Mouse (Mus musculus) ES-CJ7 (cell line): Measurements from ENCODE around the gene Pmf1.
"Not testable (repeated sequence)": the region's sequence is repeated elsewhere in the genome, so short reads cannot be mapped to it uniquely, and the experiment has no call there.

Experiments
- DNase-seq: peaks from one replicate; pipeline ENCODE4 v3.0.0; 2011; ENCODE audit warnings: low read depth, low spot score

Pmf1 gene

DNA sequence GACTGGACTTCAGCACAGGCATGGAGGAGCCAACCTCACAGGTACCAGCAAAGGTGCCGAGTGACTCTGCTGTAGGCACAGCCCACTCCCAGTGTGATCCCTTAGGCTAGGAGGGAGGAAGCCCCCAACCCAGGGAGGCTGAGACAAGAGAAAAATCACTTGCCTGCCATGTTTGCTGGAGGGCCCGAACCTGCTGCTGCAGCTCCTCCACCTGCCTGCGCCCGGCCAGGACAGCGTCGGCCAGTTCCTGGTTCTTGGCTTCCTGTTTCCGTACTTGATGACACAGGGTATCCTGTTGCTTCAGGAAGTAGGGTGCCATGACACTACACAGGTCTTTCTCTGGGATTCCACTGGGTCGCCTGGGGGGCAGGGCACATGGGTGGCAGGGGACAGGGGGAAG, 14.4 kb downstream of the Pmf1 start:
- DNase-seq, result no peak

DNA sequence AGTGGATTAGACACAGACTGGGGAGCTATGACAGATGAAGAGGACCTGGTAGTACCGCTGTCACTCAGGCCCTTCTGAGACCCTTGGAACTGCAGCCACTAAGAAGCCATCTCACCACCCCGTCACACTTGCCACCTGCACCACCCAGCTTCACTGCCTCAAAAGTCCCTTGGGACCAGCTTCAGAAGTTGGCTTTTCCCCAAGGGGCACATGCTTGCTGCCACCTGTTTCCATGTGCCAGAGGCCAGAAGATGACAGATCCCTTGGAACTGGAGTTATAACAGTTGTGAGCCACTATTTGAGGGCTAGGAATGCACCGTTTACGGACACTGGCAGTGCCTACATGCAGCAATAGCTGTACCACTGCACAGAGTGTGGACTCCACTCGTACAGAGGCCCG, 14.8 kb downstream of the Pmf1 start:
- DNase-seq, result no peak

DNA sequence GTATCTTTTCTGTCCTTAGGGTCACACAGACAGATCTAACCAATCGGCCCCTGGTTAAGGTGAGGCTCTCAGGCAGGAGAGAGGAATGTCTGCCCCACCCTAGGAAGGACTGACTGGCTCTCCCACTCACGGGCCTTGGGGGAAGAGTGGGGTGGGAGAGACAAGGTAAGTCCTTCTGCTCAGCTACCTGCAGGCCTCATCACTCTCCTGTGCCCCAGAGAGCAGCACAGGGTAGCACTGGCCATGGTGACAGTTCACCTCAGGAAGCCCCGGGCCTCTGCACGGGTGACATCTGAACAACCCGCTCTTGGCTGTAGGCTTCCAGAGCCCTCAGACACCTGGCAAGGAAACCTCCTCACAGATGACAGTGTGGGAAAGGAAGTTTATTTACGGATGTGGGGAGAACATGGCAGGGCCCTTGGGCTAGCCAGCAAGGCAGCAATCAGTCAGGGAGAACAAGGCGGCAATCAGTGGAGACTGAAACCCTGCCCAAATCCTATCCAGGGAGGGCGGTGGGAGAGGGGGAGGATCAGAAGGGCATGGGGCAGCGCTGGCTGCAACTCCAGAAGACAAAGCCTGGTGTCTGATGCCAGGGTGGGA, 16.3 kb downstream of the Pmf1 start:
- no peak for DNase-seq

DNA sequence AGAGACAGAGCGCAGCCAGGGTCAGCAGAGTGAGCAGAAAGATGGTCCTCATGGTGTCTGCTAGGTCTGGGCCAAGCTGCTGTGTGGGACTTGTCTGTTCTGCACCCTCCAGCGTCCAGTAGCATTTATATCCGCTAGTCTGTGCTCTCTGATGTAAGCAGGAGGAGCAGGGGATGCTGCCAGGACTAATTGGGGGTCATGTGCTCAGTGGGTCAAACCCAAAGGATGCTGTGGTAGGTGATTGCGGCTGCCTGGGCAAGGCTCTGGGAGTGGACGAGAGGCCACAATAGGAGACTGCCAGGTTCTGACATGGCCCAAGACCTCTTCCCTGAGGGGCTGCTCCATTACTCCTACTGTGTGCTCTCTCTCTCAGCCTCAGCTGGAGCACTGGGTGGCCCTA, 25.8 kb downstream of the Pmf1 start, which contains the start of gene Bglap:
Bglap (minus strand) TSS at position 101 of the 400 bp plus-strand sequence.
- DNase-seq, result no peak

DNA sequence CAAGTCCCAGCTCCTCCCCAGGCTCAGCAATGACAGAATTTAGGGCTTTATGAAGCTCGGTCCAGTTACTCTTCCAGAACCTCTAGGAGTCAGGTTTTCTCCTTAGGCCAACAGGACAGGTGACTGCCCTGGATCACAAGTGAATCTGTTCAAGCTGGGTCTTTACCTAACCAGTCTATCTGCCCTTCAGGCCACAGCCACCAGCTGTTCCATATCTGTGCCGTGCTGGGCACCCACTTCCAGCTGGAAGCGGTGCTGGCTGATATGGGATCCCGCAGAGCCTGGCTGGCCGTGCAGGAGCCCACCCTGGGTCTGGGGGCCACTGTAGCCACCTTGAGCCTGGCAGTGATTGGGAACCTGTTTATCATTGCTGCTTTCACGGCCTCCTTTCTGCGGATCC, 27.7 kb downstream of the Pmf1 start:
- DNase-seq, result not testable (repeated sequence)

DNA sequence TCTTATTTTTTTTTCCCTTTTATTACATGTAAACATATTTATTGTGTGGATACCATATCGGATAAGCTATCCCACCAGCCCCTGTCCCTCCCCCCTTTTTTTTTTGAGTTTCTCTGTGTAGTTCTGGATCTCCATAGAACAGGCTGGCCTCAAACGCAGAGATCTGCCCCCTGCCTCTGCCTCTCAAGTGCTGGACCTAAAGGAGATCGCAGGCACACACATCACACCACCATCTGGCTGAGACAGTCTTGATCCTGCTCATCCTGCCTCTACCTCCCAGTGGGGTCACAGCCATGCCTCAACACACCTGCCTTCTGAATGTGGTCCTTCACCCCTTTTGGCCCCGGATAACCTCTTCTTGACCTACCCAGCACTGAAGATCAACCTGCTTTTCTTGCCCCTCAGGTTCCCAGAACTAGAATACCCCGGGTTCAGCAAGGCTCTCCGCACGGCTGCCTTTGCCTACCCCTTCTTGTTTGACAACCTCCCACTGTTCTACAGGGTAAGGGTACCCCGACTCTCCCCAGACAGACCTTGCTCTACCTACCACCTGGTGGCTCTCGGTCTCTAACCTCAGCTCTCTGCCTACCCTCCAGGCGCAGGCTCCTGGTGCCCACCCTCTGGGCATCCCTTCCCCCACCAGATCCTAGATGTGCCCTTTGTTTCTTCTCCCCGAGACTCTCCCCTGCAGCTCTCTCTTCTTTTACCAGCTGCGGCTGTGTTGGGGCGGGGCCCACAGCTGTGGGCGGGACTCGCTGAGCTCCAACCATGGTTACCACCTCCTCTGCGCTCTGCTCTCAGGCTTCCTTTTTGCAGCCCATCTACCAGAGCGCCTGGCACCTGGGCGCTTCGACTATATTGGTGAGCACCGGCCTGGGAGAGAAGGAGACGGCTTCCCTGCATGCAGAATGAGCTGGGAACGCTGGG, 28.5 kb downstream of the Pmf1 start:
- DNase-seq, result peak; percentile 37

DNA sequence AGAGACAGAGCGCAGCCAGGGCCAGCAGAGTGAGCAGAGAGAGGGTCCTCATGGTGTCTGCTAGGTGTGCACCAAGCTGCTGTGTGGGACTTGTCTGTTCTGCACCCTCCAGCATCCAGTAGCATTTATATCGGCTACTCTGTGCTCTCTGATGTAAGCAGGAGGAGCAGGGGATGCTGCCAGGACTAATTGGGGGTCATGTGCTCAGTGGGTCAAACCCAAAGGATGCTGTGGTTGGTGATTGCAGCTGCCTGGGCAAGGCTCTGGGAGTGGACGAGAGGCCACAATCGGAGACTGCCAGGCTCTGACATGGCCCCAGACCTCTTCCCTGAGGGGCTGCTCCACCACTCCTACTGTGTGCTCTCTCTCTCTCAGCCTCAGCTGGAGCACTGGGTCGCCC, 31.5 kb downstream of the Pmf1 start, which contains the start of gene Bglap2:
Bglap2 (minus strand) TSS at position 101 of the 400 bp plus-strand sequence.
- DNase-seq, result not testable (repeated sequence)

DNA sequence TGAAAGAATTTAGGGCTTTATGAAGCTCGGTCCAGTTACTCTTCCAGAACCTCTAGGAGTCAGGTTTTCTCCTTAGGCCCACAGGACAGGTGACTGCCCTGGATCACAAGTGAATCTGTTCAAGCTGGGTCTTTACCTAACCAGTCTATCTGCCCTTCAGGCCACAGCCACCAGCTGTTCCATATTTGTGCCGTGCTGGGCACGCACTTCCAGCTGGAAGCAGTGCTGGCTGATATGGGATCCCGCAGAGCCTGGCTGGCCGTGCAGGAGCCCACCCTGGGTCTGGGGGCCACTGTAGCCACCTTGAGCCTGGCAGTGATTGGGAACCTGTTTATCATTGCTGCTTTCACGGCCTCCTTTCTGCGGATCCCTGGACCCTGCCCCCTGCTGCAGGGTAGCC, 33.5 kb downstream of the Pmf1 start:
- DNase-seq, result not testable (repeated sequence)

DNA sequence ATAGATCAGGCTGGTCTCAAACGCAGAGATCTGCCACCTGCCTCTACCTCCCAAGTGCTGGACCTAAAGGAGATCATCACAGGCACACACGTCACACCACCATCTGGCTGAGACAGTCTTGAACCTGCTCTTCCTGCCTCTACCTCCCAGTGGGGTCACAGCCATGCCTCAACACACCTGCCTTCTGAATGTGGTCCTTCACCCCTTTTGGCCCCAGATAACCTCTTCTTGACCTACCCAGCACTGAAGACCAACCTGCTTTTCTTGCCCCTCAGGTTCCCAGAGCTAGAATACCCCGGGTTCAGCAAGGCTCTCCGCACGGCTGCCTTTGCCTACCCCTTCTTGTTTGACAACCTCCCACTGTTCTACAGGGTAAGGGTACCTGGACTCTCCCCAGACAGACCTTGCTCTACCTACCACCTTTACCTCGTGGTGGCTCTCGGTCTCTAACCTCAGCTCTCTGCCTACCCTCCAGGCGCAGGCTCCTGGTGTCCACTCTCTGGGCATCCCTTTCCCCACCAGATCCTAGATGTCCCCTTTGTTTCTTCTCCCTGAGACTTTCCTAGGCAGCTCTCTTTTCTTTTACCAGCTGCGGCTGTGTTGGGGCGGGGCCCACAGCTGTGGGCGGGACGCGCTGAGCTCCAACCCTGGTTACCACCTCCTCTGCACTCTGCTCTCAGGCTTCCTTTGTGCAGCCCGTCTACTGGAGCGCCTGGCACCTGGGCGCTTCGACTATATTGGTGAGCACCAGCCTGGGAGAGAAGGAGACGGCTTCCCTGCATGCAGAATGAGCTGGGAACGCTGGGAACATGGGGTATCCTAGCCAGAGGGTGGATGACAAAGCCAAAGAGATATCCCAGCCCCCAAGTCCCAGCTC, 34.1 kb downstream of the Pmf1 start:
- peak; percentile 55 for DNase-seq

DNA sequence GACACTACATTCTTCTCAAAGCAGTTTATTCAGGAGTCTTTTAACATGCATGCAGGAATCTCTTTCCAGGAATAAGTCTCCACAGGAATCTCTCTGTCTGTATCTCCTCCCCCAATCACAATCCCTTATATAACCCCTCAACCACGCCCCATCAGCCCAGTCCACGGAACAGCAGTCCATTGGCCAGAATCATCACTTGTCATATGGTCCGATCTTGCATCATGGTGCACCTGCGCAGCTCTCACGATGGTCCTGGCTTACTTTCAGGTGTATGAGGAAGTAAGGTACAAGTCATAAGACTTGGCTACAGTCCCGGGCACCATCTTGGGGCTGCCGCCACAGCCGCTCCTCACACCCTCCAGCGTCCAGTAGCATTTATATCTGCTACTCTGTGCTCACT, 37.5 kb downstream of the Pmf1 start, which contains the start of gene Bglap3:
Bglap3 (minus strand) TSS at position 101 of the 400 bp plus-strand sequence.
- DNase-seq, result not testable (repeated sequence)

DNA sequence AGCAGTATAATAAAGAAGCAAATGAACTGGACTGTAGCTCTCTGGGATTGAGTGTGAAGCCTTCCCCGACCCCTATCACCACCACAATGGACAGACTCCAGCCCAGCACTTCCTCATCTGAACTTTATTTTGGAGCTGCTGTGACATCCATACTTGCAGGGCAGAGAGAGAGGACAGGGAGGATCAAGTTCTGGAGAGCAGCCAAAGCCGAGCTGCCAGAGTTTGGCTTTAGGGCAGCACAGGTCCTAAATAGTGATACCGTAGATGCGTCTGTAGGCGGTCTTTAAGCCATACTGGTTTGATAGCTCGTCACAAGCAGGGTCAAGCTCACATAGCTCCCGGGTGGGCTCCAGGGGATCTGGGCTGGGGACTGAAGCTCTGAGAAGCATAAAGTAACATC, 41.6 kb downstream of the Pmf1 start:
- not testable (repeated sequence) for DNase-seq

DNA sequence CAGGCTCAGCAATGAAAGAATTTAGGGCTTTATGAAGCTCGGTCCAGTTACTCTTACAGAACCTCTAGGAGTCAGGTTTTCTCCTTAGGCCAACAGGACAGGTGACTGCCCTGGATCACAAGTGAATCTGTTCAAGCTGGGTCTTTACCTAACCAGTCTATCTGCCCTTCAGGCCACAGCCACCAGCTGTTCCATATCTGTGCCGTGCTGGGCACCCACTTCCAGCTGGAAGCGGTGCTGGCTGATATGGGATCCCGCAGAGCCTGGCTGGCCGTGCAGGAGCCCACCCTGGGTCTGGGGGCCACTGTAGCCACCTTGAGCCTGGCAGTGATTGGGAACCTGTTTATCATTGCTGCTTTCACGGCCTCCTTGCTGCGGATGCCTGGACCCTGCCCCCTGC, 42.6 kb downstream of the Pmf1 start:
- not testable (repeated sequence) for DNase-seq

DNA sequence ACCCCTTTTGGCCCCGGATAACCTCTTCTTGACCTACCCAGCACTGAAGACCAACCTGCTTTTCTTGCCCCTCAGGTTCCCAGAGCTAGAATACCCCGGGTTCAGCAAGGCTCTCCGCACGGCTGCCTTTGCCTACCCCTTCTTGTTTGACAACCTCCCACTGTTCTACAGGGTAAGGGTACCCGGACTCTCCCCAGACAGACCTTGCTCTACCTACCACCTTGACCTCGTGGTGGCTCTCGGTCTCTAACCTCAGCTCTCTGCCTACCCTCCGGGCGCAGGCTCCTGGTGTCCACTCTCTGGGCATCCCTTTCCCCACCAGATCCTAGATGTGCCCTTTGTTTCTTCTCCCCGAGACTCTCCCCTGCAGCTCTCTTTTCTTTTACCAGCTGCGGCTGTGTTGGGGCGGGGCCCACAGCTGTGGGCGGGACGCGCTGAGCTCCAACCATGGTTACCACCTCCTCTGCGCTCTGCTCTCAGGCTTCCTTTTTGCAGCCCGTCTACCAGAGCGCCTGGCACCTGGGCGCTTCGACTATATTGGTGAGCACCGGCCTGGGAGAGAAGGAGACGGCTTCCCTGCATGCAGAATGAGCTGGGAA, 43.2 kb downstream of the Pmf1 start:
- DNase-seq, result not testable (repeated sequence)

DNA sequence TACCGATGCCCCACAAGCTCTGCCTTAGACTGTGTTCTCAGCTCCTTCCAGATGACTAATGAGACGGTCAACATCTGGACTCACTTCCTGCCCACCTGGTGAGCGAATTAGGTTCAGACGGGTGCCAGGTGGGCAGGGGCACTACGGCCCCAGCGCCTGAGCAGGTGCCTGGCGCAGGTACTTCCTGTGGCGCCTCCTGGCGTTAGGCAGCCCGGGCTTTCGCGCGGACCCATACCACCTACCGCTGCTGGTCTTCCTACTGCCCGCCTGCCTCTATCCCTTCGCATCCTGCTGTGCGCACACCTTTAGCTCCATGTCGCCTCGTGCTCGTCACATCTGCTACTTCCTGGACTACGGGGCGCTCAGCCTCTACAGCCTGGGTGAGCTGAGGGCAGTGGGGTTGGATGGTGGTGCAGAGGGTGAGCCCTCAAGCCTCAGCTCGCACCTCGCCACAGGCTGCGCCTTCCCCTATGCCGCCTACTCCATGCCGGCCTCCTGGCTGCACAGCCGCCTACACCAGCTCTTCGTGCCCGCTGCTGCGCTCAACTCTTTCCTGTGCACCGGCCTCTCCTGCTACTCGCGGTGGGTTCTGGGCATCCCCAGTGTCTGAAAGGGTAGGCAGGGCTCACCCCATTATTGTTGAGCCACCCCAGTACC, 44.3 kb downstream of the Pmf1 start:
- DNase-seq, result peak; percentile 35

DNA sequence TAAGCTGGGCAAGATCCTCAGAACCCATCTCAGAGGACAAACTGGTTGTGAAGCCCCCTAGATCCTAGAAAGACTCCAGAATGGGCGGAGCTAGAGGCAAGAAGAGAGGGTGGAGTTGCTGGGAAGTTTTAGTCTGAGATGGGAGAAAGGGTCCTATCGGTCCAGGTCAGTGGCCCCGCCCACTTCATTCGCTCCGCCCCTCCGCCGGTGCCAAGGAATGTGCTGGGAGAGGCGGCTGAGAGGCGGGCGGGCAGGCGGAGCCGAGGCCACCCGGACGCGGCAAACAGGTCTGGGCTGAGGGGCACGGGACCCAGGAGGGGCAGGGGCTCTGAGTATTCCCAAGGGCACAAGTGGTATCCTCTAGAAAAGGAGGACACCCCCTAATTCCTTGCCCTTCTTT, 45.8 kb downstream of the Pmf1 start, which contains the start of gene Paqr6:
Paqr6 (plus strand) TSS at position 248 of the 400 bp plus-strand sequence.
- DNase-seq, result peak; percentile 87

DNA sequence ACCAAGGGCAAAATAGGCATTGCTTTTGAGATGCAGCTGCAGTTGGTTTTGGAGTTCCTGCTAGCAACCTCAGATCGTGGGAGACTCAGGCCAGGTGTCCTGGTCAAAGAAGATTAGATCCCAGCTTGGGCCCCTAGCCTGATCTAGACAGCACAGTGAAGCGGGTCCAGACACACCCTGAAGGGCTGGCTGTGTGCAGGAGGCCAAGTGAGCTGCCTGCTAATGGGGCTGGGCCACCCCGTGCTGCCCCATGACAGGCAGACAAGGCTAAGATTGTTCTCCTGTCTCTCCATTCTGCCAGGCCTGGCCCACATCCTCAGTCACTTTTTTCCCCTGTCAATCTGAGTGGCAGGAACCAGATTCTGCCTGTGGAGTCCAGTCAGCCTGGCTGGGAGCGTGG, 46.4 kb downstream of the Pmf1 start:
- DNase-seq, result no peak

DNA sequence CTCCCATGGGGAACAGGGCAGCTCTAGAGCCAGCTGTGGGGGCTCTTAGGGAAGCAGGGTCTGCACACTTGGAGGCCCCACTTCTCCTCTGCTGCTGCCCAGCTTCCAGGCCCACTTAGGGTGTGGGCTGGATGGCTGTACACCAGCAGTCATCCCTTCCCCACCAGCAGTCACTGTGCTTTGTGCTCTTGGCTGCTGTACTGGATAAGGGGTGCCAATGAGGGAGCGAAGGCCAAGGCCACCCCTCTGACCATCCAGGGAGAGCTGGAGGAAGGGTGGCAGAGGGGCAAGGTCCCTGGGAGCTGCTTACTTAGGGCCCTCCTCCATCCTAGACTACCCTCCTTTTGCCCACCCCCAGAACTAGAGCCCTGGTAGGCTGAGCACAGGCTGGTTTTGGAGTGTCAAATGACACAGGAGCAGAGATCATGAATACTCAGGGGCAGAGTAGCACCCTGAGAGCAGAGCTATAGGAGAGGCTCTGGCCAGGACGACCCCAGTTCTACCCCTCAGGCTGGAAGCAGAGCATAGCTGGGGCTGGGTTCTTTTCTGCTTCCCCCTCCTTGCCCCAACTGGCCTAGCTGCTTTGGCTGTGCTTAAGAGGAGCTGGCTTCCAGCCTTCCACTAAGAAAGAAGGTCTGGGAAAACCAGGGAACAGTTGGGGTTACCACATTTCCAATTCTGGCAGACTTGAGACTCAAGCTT, 48.4 kb downstream of the Pmf1 start:
- DNase-seq, result no peak

DNA sequence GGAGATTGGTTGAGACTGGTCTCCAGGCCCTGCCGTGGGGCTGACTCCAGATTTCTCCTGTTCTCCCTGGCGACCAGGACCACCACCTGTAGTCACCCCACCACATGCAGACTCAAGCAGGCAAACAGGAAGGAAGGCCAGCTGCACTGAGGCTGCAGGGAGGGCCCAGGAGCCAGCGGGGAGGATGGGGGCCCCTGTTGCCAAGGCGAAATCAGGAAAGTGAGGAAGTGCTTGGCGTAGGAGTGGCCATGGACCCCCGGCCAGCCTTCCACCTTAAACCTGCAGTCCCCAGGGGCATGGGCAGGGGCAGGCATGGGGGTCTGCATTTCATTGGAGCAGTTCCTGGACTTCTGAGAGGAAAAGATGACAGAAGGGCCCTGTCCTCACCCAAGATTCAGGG, 49.0 kb downstream of the Pmf1 start:
- DNase-seq, result no peak

DNA sequence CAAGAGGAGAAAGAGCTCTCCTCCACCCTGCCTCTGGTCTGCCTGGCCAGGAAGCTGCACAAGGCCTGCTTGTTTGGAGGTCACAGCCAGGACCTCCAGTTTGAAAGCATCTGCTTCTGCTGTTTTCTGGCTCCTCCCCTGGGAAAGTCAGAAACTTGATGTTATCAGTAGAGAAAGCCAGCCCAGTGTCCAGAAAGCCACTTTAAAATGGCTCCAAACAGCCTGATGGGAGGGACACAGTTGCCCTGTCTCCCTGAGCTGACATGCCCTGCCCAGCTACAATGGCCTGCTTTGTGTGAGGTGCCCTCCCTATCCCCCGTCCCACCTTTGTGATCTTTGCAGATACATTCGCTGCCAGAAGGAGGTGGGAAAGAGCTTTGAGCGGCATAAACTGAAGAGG, 50.1 kb downstream of the Pmf1 start:
- DNase-seq, result no peak

DNA sequence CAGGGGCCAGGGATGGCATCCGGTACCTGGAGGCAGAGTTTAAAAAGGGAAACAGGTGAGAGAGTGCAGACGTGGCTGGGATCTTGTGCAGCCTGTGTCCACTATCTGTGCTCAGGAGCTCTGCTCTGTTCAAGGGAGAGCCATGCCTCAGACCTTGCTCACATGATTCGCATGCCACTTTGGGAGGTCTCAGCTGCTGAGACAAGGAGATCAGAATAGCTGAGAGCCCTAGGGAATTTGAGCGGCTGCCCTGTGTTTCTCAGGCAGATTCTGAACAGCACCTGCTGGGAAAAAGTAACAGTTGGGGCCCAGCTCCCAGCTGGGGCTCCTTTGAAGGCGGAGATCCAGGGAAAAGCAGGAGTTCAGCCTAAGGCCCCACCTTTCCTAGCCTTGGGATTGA, 50.5 kb downstream of the Pmf1 start:
- DNase-seq, result no peak
